Mouse (Mus musculus): ENCODE data around the gene U2af1l4.

DNA sequence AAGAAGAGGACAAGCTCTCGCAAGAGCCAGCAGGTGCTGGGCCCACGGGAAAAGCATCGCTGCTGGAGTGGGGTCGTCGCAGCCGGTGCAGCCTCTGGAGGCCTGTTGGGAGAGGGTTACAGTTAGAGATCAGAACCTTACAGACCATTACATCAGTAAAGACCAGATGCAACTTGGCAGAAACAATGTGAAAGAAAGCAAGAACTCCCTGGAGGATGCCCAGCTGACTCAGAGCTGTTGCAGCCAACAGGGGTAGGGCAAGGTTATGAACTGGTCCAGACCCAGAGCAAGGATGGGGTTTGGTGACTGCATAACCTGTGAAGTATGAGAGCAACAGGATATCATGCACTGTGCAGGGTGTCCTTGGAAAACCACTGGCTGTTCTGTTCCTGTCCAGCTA is 38.6 kb upstream of the U2af1l4 start:
- TF ChIP-seq POLR2A (IDR thresholded peaks at IDR 0.05; ENCODE audit: low read depth, low read length) (no peak; the same call in 1 of the 2 replicates), CTCF (IDR thresholded peaks at IDR 0.05; ENCODE audit: borderline replicate concordance, insufficient read depth, low read length) (no peak)
